Mouse (Mus musculus) C2C12 (cell line): ENCODE results near the gene Olfr157.

Source experiments
- CTCF ChIP-seq: IDR thresholded peaks from one replicate; pipeline ENCODE4 v1.5.1; 2011; ENCODE audit not compliant: control insufficient read depth, insufficient read depth, insufficient read length
- FOSL1 ChIP-seq: IDR thresholded peaks from one replicate; pipeline ENCODE4 v1.8.0; 2011; ENCODE audit warnings: mild to moderate bottlenecking, low read length; ENCODE audit not compliant: poor library complexity, insufficient read depth, severe bottlenecking
- MAX ChIP-seq: IDR thresholded peaks from one replicate; pipeline ENCODE4 v1.6.1; 2011; ENCODE audit warnings: mild to moderate bottlenecking, control low read depth
- MYOD1 ChIP-seq: IDR thresholded peaks from one replicate; pipeline ENCODE4 v1.6.1; 2011; ENCODE audit warnings: low read depth; ENCODE audit not compliant: control insufficient read depth, insufficient read length
- USF1 ChIP-seq: IDR thresholded peaks from one replicate; pipeline ENCODE4 v1.6.1; 2011; ENCODE audit warnings: low read depth, mild to moderate bottlenecking, control low read depth, moderate library complexity

DNA sequence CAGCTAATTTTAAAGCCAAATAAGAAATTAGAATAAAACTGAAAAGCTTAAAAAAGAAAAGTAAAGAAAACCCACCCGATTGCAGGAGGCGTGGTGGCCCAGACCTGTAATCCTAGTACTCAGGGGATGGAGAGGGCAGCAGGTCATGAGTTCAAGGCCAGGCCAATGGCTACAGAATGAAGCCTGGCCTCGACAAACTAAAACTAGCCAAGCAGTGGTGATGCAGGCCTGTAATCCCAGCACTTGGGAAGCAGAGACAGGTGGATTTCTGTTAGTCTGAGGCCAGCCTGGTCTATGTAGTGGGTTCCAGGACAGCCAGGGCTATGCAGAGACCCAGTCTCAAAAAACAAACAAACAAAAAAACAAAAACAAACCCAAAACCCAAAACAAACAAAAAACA is 1.7 kb downstream of the Olfr157 start:
- TF ChIP-seq CTCF (no peak), MAX (no peak), USF1 (no peak), FOSL1 (no peak), MYOD1 (no peak)
